Mouse (Mus musculus) ES-E14 (cell line): ENCODE measurements around the gene Clptm1. TPM values are rescaled to one million over a fixed set of nuclear protein-coding genes. Genes with fewer than 3 reads are reported as not detected.

ENCODE experiments used
- DNase-seq: peaks from one replicate; pipeline ENCODE4 v3.0.0-alpha.2; 2013; ENCODE audit warnings: low read depth, low spot score
- H3K27ac ChIP-seq: 2 replicates; pipeline ENCODE4 v1.5.1; 2012; ENCODE audit warnings: low read depth, mild to moderate bottlenecking, low read length, moderate library complexity, mixed read lengths; ENCODE audit not compliant: poor library complexity, insufficient read depth, severe bottlenecking
- H3K36me3 ChIP-seq: 2 replicates; pipeline ENCODE4 v1.6.1; 2012; ENCODE audit warnings: mild to moderate bottlenecking, low read length, moderate library complexity, mixed read lengths; ENCODE audit not compliant: control insufficient read depth, poor library complexity, insufficient read depth, severe bottlenecking
- H3K4me1 ChIP-seq, 2 experiments: fragments of 150-350 bp in 1 of 2; sonication (generic) in 1 of 2; 2 replicates each; pipeline ENCODE4 v1.6.1; 2012; ENCODE audit warnings: low read length in 2 of 2, mild to moderate bottlenecking in 1 of 2, mixed read lengths in 1 of 2; ENCODE audit not compliant: control insufficient read depth in 2 of 2, insufficient read depth in 2 of 2, poor library complexity in 1 of 2
- H3K4me3 ChIP-seq, 2 experiments: fragments of 150-350 bp in 1 of 2; sonication (generic) in 1 of 2; 2 replicates each; pipeline ENCODE4 v1.5.1; 2012; ENCODE audit warnings: low read length in 2 of 2, low read depth in 1 of 2, mild to moderate bottlenecking in 1 of 2, mixed read lengths in 1 of 2; ENCODE audit not compliant: insufficient read depth in 1 of 2, poor library complexity in 1 of 2, severe bottlenecking in 1 of 2
- H3K9ac ChIP-seq: 2 replicates; pipeline ENCODE4 v1.6.1; 2012; ENCODE audit warnings: low read depth, mild to moderate bottlenecking, low read length, mixed read lengths; ENCODE audit not compliant: poor library complexity, insufficient read depth, severe bottlenecking
- H3K9me3 ChIP-seq: fragments of 150-350 bp; sonication (generic); 2 replicates; pipeline ENCODE4 v1.6.1; 2012; ENCODE audit warnings: low read depth, mild to moderate bottlenecking, low read length; ENCODE audit not compliant: control insufficient read depth, insufficient read depth
- CHD2 ChIP-seq: IDR thresholded peaks from 2 replicates; pipeline ENCODE4 v1.6.1; 2014; ENCODE audit warnings: mild to moderate bottlenecking, low read depth, low read length, inconsistent platforms
- HCFC1 ChIP-seq: IDR thresholded peaks from 2 replicates; pipeline ENCODE4 v1.6.1; 2012; ENCODE audit warnings: low read length, inconsistent platforms, borderline replicate concordance; ENCODE audit not compliant: insufficient read depth
- MAFK ChIP-seq: IDR thresholded peaks from 2 replicates; pipeline ENCODE4 v1.6.1; 2014; ENCODE audit warnings: mild to moderate bottlenecking, low read depth, low read length, inconsistent platforms; ENCODE audit not compliant: insufficient read depth
- ZC3H11A ChIP-seq: IDR thresholded peaks from 2 replicates; pipeline ENCODE4 v1.6.1; 2012; ENCODE audit warnings: low read depth, mild to moderate bottlenecking, inconsistent platforms, low read length, borderline replicate concordance
- ZNF384 ChIP-seq: IDR thresholded peaks from 2 replicates; pipeline ENCODE4 v1.6.1; 2012; ENCODE audit warnings: low read depth, low read length, inconsistent platforms
- in situ Hi-C, 2 experiments: fragments of 600-800 bp; cut with MboI; formaldehyde crosslinking; loops; one replicate each; pipeline ENCODE4 v1.15.1; 2025; ENCODE audit warnings: low sequenced_read_pairs in 2 of 2, inconsistent platforms in 1 of 2; ENCODE audit not compliant: unreplicated experiment in 2 of 2
- total RNA-seq: library from RNA; depleted of rRNA; stranded (reverse); fragments of 300-350 nt; gene quantifications from 2 replicates; pipeline ENCODE4 v1.2.3, GENCODE M21; 2012

Gene Clptm1
- total RNA-seq, 1 experiment, result 129 TPM

GRCm38 (mm10) chr7:19677872-19678271 lies 13.0 kb upstream of the Clptm1 start, which contains the start of gene Apoc2:
Gene Apoc2, minus strand, starts transcription at chr7:19677941.
- no peak for TF ChIP-seq HCFC1
- TF ChIP-seq CHD2, result no peak
- TF ChIP-seq ZNF384, result no peak
- TF ChIP-seq ZC3H11A, result no peak
- TF ChIP-seq MAFK, result no peak
- DNase-seq, result no peak
- Histone ChIP-seq H3K27ac (no peak within 1 kb of the TSS), H3K9me3 (no peaks in the 10 kb centered on the region), H3K36me3 (no peaks in the 10 kb centered on the region), H3K9ac (no peak within 1 kb of the TSS), H3K4me1 (peaks cover 0 to 17% of the 10 kb centered on the region in 2 experiments; a peak in 3 of 4 replicates), H3K4me3 (no peak within 1 kb of the TSS)
- in situ Hi-C loops, result no loop called here

- Histone ChIP-seq H3K9ac (no peak overlapping the region), H3K36me3 (no peaks in the 10 kb centered on the region), H3K4me1 (peaks cover 0 to 15% of the 10 kb centered on the region in 2 experiments; a peak in 2 of 4 replicates), H3K4me3 (no peak overlapping the region), H3K9me3 (no peaks in the 10 kb centered on the region), H3K27ac (no peak overlapping the region)
- TF ChIP-seq HCFC1 (no peak), CHD2 (no peak), MAFK (no peak), ZC3H11A (no peak), ZNF384 (no peak)
- in situ Hi-C loops, result no loop called here
- DNase-seq, result no peak
These were observed 11.8 kb upstream of the Clptm1 start for GRCm38 (mm10) chr7:19676662-19677061.

GRCm38 (mm10) chr7:19675824-19676223 lies 11.0 kb upstream of the Clptm1 start:
- TF ChIP-seq ZNF384 (no peak), CHD2 (no peak), HCFC1 (no peak), MAFK (no peak), ZC3H11A (no peak)
- DNase-seq, result no peak
- Histone ChIP-seq H3K9me3 (no peaks in the 10 kb centered on the region), H3K9ac (no peak overlapping the region), H3K36me3 (no peaks in the 10 kb centered on the region), H3K27ac (no peak overlapping the region), H3K4me3 (no peak overlapping the region), H3K4me1 (peaks cover 0 to 10% of the 10 kb centered on the region in 2 experiments; a peak in 2 of 4 replicates)
- in situ Hi-C loops, result no loop called here

GRCm38 (mm10) chr7:19673083-19673699 lies 8.4 kb upstream of the Clptm1 start:
- no peak for TF ChIP-seq ZNF384
- no peak for TF ChIP-seq ZC3H11A
- TF ChIP-seq HCFC1, result no peak
- no peak for TF ChIP-seq CHD2
- TF ChIP-seq MAFK, result no peak
- in situ Hi-C loops, result no loop called here
- Histone ChIP-seq H3K27ac (no peak overlapping the region), H3K4me3 (no peak overlapping the region), H3K36me3 (no peaks in the 10 kb centered on the region), H3K9me3 (no peaks in the 10 kb centered on the region), H3K9ac (no peak overlapping the region), H3K4me1 (peaks cover 1 to 12% of the 10 kb centered on the region in 2 experiments; a peak in 3 of 4 replicates)
- DNase-seq, result no peak

GRCm38 (mm10) chr7:19671511-19671910 lies 6.7 kb upstream of the Clptm1 start:
- TF ChIP-seq CHD2 (no peak), ZC3H11A (no peak), MAFK (no peak), ZNF384 (no peak), HCFC1 (no peak)
- in situ Hi-C loops, result no loop called here
- Histone ChIP-seq H3K9me3 (no peaks in the 10 kb centered on the region), H3K36me3 (no peaks in the 10 kb centered on the region), H3K4me1 (peaks cover 1 to 12% of the 10 kb centered on the region in 2 experiments; a peak in 3 of 4 replicates), H3K9ac (peak overlapping the region; percentile 18; the same call in 1 of the 2 replicates), H3K4me3 (no peak overlapping the region; a peak in 1 of 4 replicates), H3K27ac (no peak overlapping the region)
- no peak for DNase-seq
